Mouse (Mus musculus): ENCODE results near the gene Ipo11.

DNA sequence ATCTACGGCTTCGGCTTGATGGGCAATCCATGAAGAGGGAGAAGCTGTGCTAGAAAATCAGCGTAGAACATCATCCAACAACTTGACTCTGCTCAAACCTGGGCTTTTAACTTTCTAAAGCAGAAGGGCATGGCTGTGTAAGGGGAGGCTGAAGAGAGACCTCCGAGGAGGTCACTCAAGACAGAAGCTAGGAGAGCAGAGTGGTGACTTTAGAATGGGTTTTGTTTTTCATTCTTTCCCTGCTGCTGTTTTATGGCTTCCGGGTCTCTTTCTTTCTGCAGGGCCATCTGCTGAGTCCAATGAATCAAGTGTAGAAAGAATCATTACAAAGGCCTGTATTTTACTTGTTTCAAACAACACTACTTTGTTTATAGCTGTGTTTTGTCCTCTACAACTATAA lies 119.7 kb downstream of the Ipo11 start:
- TF ChIP-seq CTCF (IDR thresholded peaks at IDR 0.05; ENCODE audit: low read depth, low read length), result no peak
- no peak for TF ChIP-seq POLR2A (IDR thresholded peaks at IDR 0.05; ENCODE audit: borderline replicate concordance, low read depth, low read length)

All from bone marrow macrophage, adult 2 months (primary cell).